ENCODE assay signal across 27 mouse cellular contexts in genomic region chr10:91521168-91521567, GRCm38 (mm10).
DNase-seq lines count a peak whose midpoint lies in the region; ATAC-seq and TF ChIP-seq lines count a peak whose summit lies in the region.
"Had no signal": no experiment of that assay in that cellular context is flagged by ENCODE, and none has a peak within 500 bp of the region (broad histone marks: within the 10 kb centered on the region; RNA-seq: fewer than 3 reads in every experiment).

No protein-coding gene starts in this region.

- H3K4me1 ChIP-seq in forebrain, embryonic 13.5 days, result 0 out of 2 replicates have a peak, but pooled peaks cover 5% of the 10 kb centered on the region
- no peaks in the 10 kb centered on the region; the same call in 1 of the 2 replicates for H3K4me1 ChIP-seq in forebrain, postnatal 0 days (ENCODE audit: insufficient read depth)
- H3K4me1 ChIP-seq in forebrain, embryonic 15.5 days, result peaks cover 7% of the 10 kb centered on the region; the same call in 1 of the 2 replicates
- H3K4me1 ChIP-seq in forebrain, embryonic 10.5 days, result peaks cover 4% of the 10 kb centered on the region; the same call in 1 of the 2 replicates
- H3K4me1 ChIP-seq in midbrain, embryonic 11.5 days (ENCODE audit: control insufficient read depth, insufficient read depth, low read length), result no peaks in the 10 kb centered on the region
- no peaks in the 10 kb centered on the region for H3K4me1 ChIP-seq in midbrain, postnatal 0 days (ENCODE audit: insufficient read depth, low read length)
- H3K4me1 ChIP-seq in midbrain, embryonic 15.5 days, result 0 out of 2 replicates have a peak, but pooled peaks cover 3% of the 10 kb centered on the region
- H3K4me1 ChIP-seq in midbrain, embryonic 16.5 days (ENCODE audit: control insufficient read depth, insufficient read depth, low read length), result peaks cover 2% of the 10 kb centered on the region; the same call in 1 of the 2 replicates
- H3K4me1 ChIP-seq: embryonic facial prominence, embryonic 13.5 days; embryonic facial prominence, embryonic 15.5 days had no signal

- H3K4me2 ChIP-seq in forebrain, embryonic 13.5 days, result no peak overlapping the region
- no peak overlapping the region for H3K4me2 ChIP-seq in forebrain, postnatal 0 days (ENCODE audit: low read depth)
- no peak overlapping the region for H3K4me2 ChIP-seq in forebrain, embryonic 15.5 days (replicated peaks)
- no peak overlapping the region for H3K4me2 ChIP-seq in midbrain, embryonic 11.5 days
- no peak overlapping the region for H3K4me2 ChIP-seq in midbrain, postnatal 0 days (ENCODE audit: low read depth, low read length, poor library complexity, severe bottlenecking)
- no peak overlapping the region for H3K4me2 ChIP-seq in midbrain, embryonic 15.5 days
- no peak overlapping the region for H3K4me2 ChIP-seq in midbrain, embryonic 16.5 days (ENCODE audit: low read length)
- H3K4me2 ChIP-seq: embryonic facial prominence, embryonic 13.5 days; embryonic facial prominence, embryonic 15.5 days had no signal

- WGBS in forebrain, embryonic 13.5 days, result 62% methylated on average over 2 of the region's 2 CpGs
- WGBS in forebrain, postnatal 0 days, result 44% methylated on average over 2 of the region's 2 CpGs
- WGBS in forebrain, embryonic 15.5 days, result 54% methylated on average over 2 of the region's 2 CpGs
- 94% methylated on average over 2 of the region's 2 CpGs for WGBS in forebrain, embryonic 10.5 days
- WGBS in midbrain, embryonic 11.5 days, result 65% methylated on average over 2 of the region's 2 CpGs
- 28% methylated on average over 2 of the region's 2 CpGs for WGBS in midbrain, postnatal 0 days
- WGBS in midbrain, embryonic 15.5 days, result 35% methylated on average over 2 of the region's 2 CpGs
- 39% methylated on average over 2 of the region's 2 CpGs for WGBS in midbrain, embryonic 16.5 days

- no peak for TF ChIP-seq CTCF in forebrain, postnatal 0 days (IDR thresholded peaks at IDR 0.05; ENCODE audit: low read depth)
- TF ChIP-seq CTCF in midbrain, postnatal 0 days (IDR thresholded peaks at IDR 0.05), result no peak

- H3K4me3 ChIP-seq in forebrain, embryonic 13.5 days, result no peak overlapping the region
- H3K4me3 ChIP-seq in forebrain, postnatal 0 days (ENCODE audit: low read depth, low read length), result no peak overlapping the region
- H3K4me3 ChIP-seq in forebrain, embryonic 15.5 days, result no peak overlapping the region
- no peak overlapping the region for H3K4me3 ChIP-seq in forebrain, embryonic 10.5 days
- H3K4me3 ChIP-seq in midbrain, embryonic 11.5 days (ENCODE audit: low read depth, low read length), result no peak overlapping the region
- H3K4me3 ChIP-seq in midbrain, postnatal 0 days (ENCODE audit: low read depth, low read length), result no peak overlapping the region
- H3K4me3 ChIP-seq in midbrain, embryonic 15.5 days, result no peak overlapping the region
- no peak overlapping the region for H3K4me3 ChIP-seq in midbrain, embryonic 16.5 days (ENCODE audit: low read depth, low read length)
- H3K4me3 ChIP-seq: embryonic facial prominence, embryonic 13.5 days; embryonic facial prominence, embryonic 15.5 days; erythroblast, embryonic 14.5 days had no signal

- H3K9me3 ChIP-seq in forebrain, embryonic 13.5 days (replicated peaks), result no peaks in the 10 kb centered on the region
- no peaks in the 10 kb centered on the region for H3K9me3 ChIP-seq in forebrain, postnatal 0 days (ENCODE audit: low read length)
- no peaks in the 10 kb centered on the region for H3K9me3 ChIP-seq in forebrain, embryonic 15.5 days
- no peaks in the 10 kb centered on the region for H3K9me3 ChIP-seq in forebrain, embryonic 10.5 days
- no peaks in the 10 kb centered on the region for H3K9me3 ChIP-seq in midbrain, embryonic 11.5 days (ENCODE audit: control insufficient read depth, low read length)
- H3K9me3 ChIP-seq in midbrain, postnatal 0 days (ENCODE audit: low read length), result no peaks in the 10 kb centered on the region
- no peaks in the 10 kb centered on the region for H3K9me3 ChIP-seq in midbrain, embryonic 15.5 days
- H3K9me3 ChIP-seq in midbrain, embryonic 16.5 days (replicated peaks; ENCODE audit: control insufficient read depth, low read length, poor library complexity, severe bottlenecking), result no peaks in the 10 kb centered on the region
- H3K9me3 ChIP-seq: embryonic facial prominence, embryonic 13.5 days; embryonic facial prominence, embryonic 15.5 days had no signal

- H3K27ac ChIP-seq in forebrain, embryonic 13.5 days, result no peak overlapping the region
- no peak overlapping the region for H3K27ac ChIP-seq in forebrain, postnatal 0 days (ENCODE audit: low read depth, low read length)
- H3K27ac ChIP-seq in forebrain, embryonic 15.5 days (replicated peaks), result no peak overlapping the region
- H3K27ac ChIP-seq in forebrain, embryonic 10.5 days, result no peak overlapping the region
- no peak overlapping the region for H3K27ac ChIP-seq in midbrain, embryonic 11.5 days (ENCODE audit: low read depth, low read length)
- no peak overlapping the region for H3K27ac ChIP-seq in midbrain, postnatal 0 days (ENCODE audit: low read depth, low read length)
- no peak overlapping the region for H3K27ac ChIP-seq in midbrain, embryonic 15.5 days
- H3K27ac ChIP-seq in midbrain, embryonic 16.5 days (ENCODE audit: low read length), result no peak overlapping the region
- H3K27ac ChIP-seq: embryonic facial prominence, embryonic 13.5 days; embryonic facial prominence, embryonic 15.5 days had no signal

- peak; percentile 61 for ATAC-seq in forebrain, embryonic 13.5 days
- no peak for ATAC-seq in forebrain, postnatal 0 days
- ATAC-seq in forebrain, embryonic 15.5 days (replicated peaks), result 0 out of 2 replicates have a peak, but pooled peaks have one; percentile 19
- no peak for ATAC-seq in midbrain, embryonic 11.5 days (ENCODE audit: low FRiP score)
- ATAC-seq in midbrain, postnatal 0 days (ENCODE audit: low FRiP score), result no peak
- peak; percentile 30; the same call in 1 of the 2 replicates for ATAC-seq in midbrain, embryonic 15.5 days (replicated peaks)
- no peak for ATAC-seq in midbrain, embryonic 16.5 days
- ATAC-seq: activated CD4-positive, CD25-positive, alpha-beta regulatory T cell, adult 4 months; CD4-positive, CD25-positive, alpha-beta regulatory T cell, adult 4 months; Patski had no signal

- no peak for DNase-seq in forebrain, postnatal 0 days
- DNase-seq in forebrain, embryonic 10.5 days (ENCODE audit: extremely low spot score, low spot score), result no peak
- peak; percentile 78 for DNase-seq in midbrain, embryonic 11.5 days (ENCODE audit: low spot score, missing footprints)
- no peak for DNase-seq in midbrain, postnatal 0 days (ENCODE audit: low spot score)
- DNase-seq: adrenal gland, adult 8-10 months; adrenal gland, postnatal 14 days; adrenal gland, postnatal 36 days; B cell, adult 2 months; cerebellum, adult 11 months; cerebellum, adult 18-20 months; cerebellum, adult 8-10 months; cerebellum, adult 9-11 months; cerebellum, postnatal 14 days; cerebellum, postnatal 36 days; embryo, embryonic 11 days had no signal

- H3K36me3 ChIP-seq in forebrain, embryonic 13.5 days (ENCODE audit: poor library complexity, severe bottlenecking), result no peaks in the 10 kb centered on the region
- H3K36me3 ChIP-seq in forebrain, postnatal 0 days (ENCODE audit: insufficient read depth), result no peaks in the 10 kb centered on the region
- no peaks in the 10 kb centered on the region for H3K36me3 ChIP-seq in forebrain, embryonic 15.5 days
- no peaks in the 10 kb centered on the region for H3K36me3 ChIP-seq in forebrain, embryonic 10.5 days (replicated peaks)
- H3K36me3 ChIP-seq in midbrain, embryonic 11.5 days (ENCODE audit: control insufficient read depth, insufficient read depth, low read length), result no peaks in the 10 kb centered on the region
- no peaks in the 10 kb centered on the region for H3K36me3 ChIP-seq in midbrain, postnatal 0 days (ENCODE audit: insufficient read depth, low read length)
- no peaks in the 10 kb centered on the region for H3K36me3 ChIP-seq in midbrain, embryonic 15.5 days (replicated peaks)
- H3K36me3 ChIP-seq in midbrain, embryonic 16.5 days (ENCODE audit: control insufficient read depth, insufficient read depth, low read length), result no peaks in the 10 kb centered on the region
- H3K36me3 ChIP-seq: embryonic facial prominence, embryonic 13.5 days; embryonic facial prominence, embryonic 15.5 days; G1E had no signal

- no peak overlapping the region for H3K9ac ChIP-seq in forebrain, embryonic 13.5 days
- H3K9ac ChIP-seq in forebrain, postnatal 0 days, result no peak overlapping the region
- no peak overlapping the region for H3K9ac ChIP-seq in forebrain, embryonic 15.5 days (replicated peaks)
- no peak overlapping the region for H3K9ac ChIP-seq in midbrain, embryonic 11.5 days (ENCODE audit: low read length)
- H3K9ac ChIP-seq in midbrain, postnatal 0 days (replicated peaks; ENCODE audit: low read length, poor library complexity, severe bottlenecking), result no peak overlapping the region
- no peak overlapping the region for H3K9ac ChIP-seq in midbrain, embryonic 15.5 days
- H3K9ac ChIP-seq in midbrain, embryonic 16.5 days (ENCODE audit: low read depth, low read length), result no peak overlapping the region
- H3K9ac ChIP-seq: embryonic facial prominence, embryonic 13.5 days; embryonic facial prominence, embryonic 15.5 days had no signal

- no peaks in the 10 kb centered on the region for H3K27me3 ChIP-seq in forebrain, embryonic 13.5 days
- no peaks in the 10 kb centered on the region for H3K27me3 ChIP-seq in forebrain, postnatal 0 days (ENCODE audit: insufficient read depth, low read length)
- H3K27me3 ChIP-seq in forebrain, embryonic 15.5 days, result no peaks in the 10 kb centered on the region
- no peaks in the 10 kb centered on the region for H3K27me3 ChIP-seq in forebrain, embryonic 10.5 days (ENCODE audit: poor library complexity, severe bottlenecking)
- no peaks in the 10 kb centered on the region for H3K27me3 ChIP-seq in midbrain, embryonic 11.5 days (ENCODE audit: control insufficient read depth, insufficient read depth, low read length)
- no peaks in the 10 kb centered on the region for H3K27me3 ChIP-seq in midbrain, postnatal 0 days (ENCODE audit: insufficient read depth, low read length)
- no peaks in the 10 kb centered on the region for H3K27me3 ChIP-seq in midbrain, embryonic 15.5 days (replicated peaks)
- H3K27me3 ChIP-seq in midbrain, embryonic 16.5 days (ENCODE audit: control insufficient read depth, insufficient read depth, low read depth, low read length), result no peaks in the 10 kb centered on the region
- H3K27me3 ChIP-seq: CH12.LX; embryonic facial prominence, embryonic 13.5 days; embryonic facial prominence, embryonic 15.5 days had no signal

Comparison
In these comparisons a context has a peak if more than half of its experiments do, and no peak if none do; other contexts are left out.
1. ATAC-seq: peak in forebrain, embryonic 13.5 days (single experiment), forebrain, embryonic 15.5 days (single experiment) and midbrain, embryonic 15.5 days (single experiment); none in forebrain, postnatal 0 days (single experiment), midbrain, embryonic 11.5 days (single experiment), midbrain, postnatal 0 days (single experiment) and midbrain, embryonic 16.5 days (single experiment).